ENCODE assay signal across 20 mouse cellular contexts in the genomic region with DNA sequence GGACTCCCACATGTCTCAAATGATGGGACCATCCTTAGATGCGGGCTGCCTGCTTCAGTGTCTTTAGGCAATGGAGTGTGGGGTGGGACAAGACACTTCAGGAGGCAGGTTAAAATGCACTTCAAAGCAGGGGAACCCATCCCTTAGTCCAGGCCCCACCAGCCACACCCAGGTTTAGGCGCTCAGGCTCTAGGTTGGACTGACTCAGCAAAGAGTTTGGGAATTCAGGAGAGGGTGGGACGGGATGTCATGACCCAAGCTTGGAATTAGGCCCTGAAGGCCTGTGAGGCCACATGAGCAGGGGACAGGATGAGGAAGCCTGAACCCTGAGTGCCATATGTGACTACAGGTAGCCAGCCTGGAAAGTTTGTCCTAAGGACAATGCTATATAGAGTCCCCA.
DNase-seq lines count a peak whose midpoint lies in the region; ATAC-seq and TF ChIP-seq lines count a peak whose summit lies in the region.
"Had no signal": no experiment of that assay in that cellular context is flagged by ENCODE, and none has a peak within 500 bp of the region (broad histone marks: within the 10 kb centered on the region; RNA-seq: fewer than 3 reads in every experiment).

No protein-coding gene starts in this region.

- peaks cover 99% of the 10 kb centered on the region for H3K36me3 ChIP-seq in E14TG2a.4 (ENCODE audit: insufficient read depth, low read length)
- H3K36me3 ChIP-seq in ES-Bruce4 (ENCODE audit: control insufficient read depth, insufficient read depth, low read length, poor library complexity, severe bottlenecking): no peaks in the 10 kb centered on the region
- peaks cover 17% of the 10 kb centered on the region for H3K36me3 ChIP-seq in ES-E14 (ENCODE audit: control insufficient read depth, insufficient read depth, low read length, poor library complexity, severe bottlenecking)
- no peaks in the 10 kb centered on the region for H3K36me3 ChIP-seq in intestine, embryonic 16.5 days (ENCODE audit: control insufficient read depth, insufficient read depth, low read length)
- H3K36me3 ChIP-seq: embryonic facial prominence, embryonic 10.5 days; embryonic facial prominence, embryonic 12.5 days; forebrain, embryonic 10.5 days; forebrain, embryonic 12.5 days had no signal

- TF ChIP-seq POLR2A in ES-Bruce4 (IDR thresholded peaks at IDR 0.05; ENCODE audit: insufficient read depth, low read length): no peak

- peaks cover 95% of the 10 kb centered on the region for H3K4me1 ChIP-seq in E14TG2a.4 (replicated peaks; ENCODE audit: low read depth, low read length)
- H3K4me1 ChIP-seq in ES-Bruce4 (ENCODE audit: control insufficient read depth, insufficient read depth, low read length): peaks cover 8% of the 10 kb centered on the region
- H3K4me1 ChIP-seq in ES-E14 (ENCODE audit: control insufficient read depth in 2 of 2, insufficient read depth in 2 of 2, low read length in 2 of 2, poor library complexity in 1 of 2): peaks cover 7 to 21% of the 10 kb centered on the region in 2 experiments; a peak in 3 of 4 replicates
- H3K4me1 ChIP-seq in intestine, embryonic 16.5 days (ENCODE audit: control insufficient read depth, insufficient read depth, low read length): no peaks in the 10 kb centered on the region

- ATAC-seq in intestine, embryonic 16.5 days: no peak
- ATAC-seq: forebrain, embryonic 14.5 days; forebrain, embryonic 16.5 days had no signal

- H3K9ac ChIP-seq in ES-Bruce4 (ENCODE audit: low read depth, poor library complexity, severe bottlenecking): no peak overlapping the region
- H3K9ac ChIP-seq in ES-E14 (ENCODE audit: insufficient read depth, low read depth, low read length, poor library complexity, severe bottlenecking): no peak overlapping the region
- no peak overlapping the region for H3K9ac ChIP-seq in intestine, embryonic 16.5 days (ENCODE audit: low read depth, low read length)
- H3K9ac ChIP-seq: embryonic facial prominence, embryonic 12.5 days; forebrain, embryonic 12.5 days had no signal

- no peaks in the 10 kb centered on the region for H3K27me3 ChIP-seq in E14TG2a.4 (ENCODE audit: insufficient read depth, low read length)
- no peaks in the 10 kb centered on the region for H3K27me3 ChIP-seq in ES-Bruce4 (ENCODE audit: control insufficient read depth, insufficient read depth, low read length, poor library complexity, severe bottlenecking)
- 0 out of 2 replicates have a peak, but pooled peaks cover 2% of the 10 kb centered on the region for H3K27me3 ChIP-seq in intestine, embryonic 16.5 days (replicated peaks; ENCODE audit: control insufficient read depth, insufficient read depth, low read length)

- H3K9me3 ChIP-seq in E14TG2a.4 (ENCODE audit: low read length) (no peaks in the 10 kb centered on the region), ES-Bruce4 (replicated peaks; ENCODE audit: control insufficient read depth, insufficient read depth, low read length, poor library complexity, severe bottlenecking) (no peaks in the 10 kb centered on the region), ES-E14 (ENCODE audit: control insufficient read depth, insufficient read depth, low read depth, low read length) (no peaks in the 10 kb centered on the region)
- no peaks in the 10 kb centered on the region for H3K9me3 ChIP-seq in intestine, embryonic 16.5 days (ENCODE audit: control insufficient read depth, low read length)
- H3K9me3 ChIP-seq: embryonic facial prominence, embryonic 10.5 days; embryonic facial prominence, embryonic 12.5 days; forebrain, embryonic 10.5 days; forebrain, embryonic 12.5 days had no signal

- H3K27ac ChIP-seq in ES-Bruce4 (ENCODE audit: insufficient read depth, low read length): 0 out of 2 replicates have a peak overlapping the region, but pooled peaks have one; percentile 5
- no peak overlapping the region for H3K27ac ChIP-seq in ES-E14 (ENCODE audit: insufficient read depth, low read depth, low read length, poor library complexity, severe bottlenecking)
- no peak overlapping the region for H3K27ac ChIP-seq in intestine, embryonic 16.5 days (ENCODE audit: low read length)
- H3K27ac ChIP-seq: embryonic facial prominence, embryonic 10.5 days; embryonic facial prominence, embryonic 12.5 days; forebrain, embryonic 12.5 days had no signal

- TF ChIP-seq EP300 in ES-Bruce4 (IDR thresholded peaks at IDR 0.05; ENCODE audit: insufficient read depth, low read depth, low read length): peak; percentile 84; the same call in 1 of the 2 replicates

- in situ Hi-C loops in ES-E14 (cut with MboI; ENCODE audit: low sequenced_read_pairs in 2 of 2, unreplicated experiment in 2 of 2): loop anchor here in 1 of 2 experiments (25.0 kb wide), 1 partner anchor 107 kb away; no protein-coding TSS in a partner anchor

- no peak for DNase-seq in ES-E14 (ENCODE audit: low read depth, low spot score)
- DNase-seq in ZHBTc4 (ENCODE audit: low read depth, low spot score): peak; percentile 78
- DNase-seq in adrenal gland, postnatal 36 days: no peak
- DNase-seq in cerebellum, postnatal 36 days: no peak
- DNase-seq: adrenal gland, adult 2 months; adrenal gland, postnatal 10 days; adrenal gland, postnatal 25 days; cerebellum, adult 11-12 months; cerebellum, adult 2 months; cerebellum, adult 9-10 months; cerebellum, postnatal 14 days had no signal

- no peak overlapping the region for H3K4me2 ChIP-seq in intestine, embryonic 16.5 days (ENCODE audit: low read depth, low read length)
- H3K4me2 ChIP-seq: embryonic facial prominence, embryonic 12.5 days; forebrain, embryonic 12.5 days had no signal

- TF ChIP-seq CTCF in E14TG2a.4 (conservative IDR thresholded peaks at IDR 0.05; ENCODE audit: low read length) (no peak), ES-Bruce4 (IDR thresholded peaks at IDR 0.05; ENCODE audit: low read depth, low read length) (no peak)

- 87% methylated on average over 3 of the region's 3 CpGs for WGBS in intestine, embryonic 16.5 days

- H3K4me3 ChIP-seq in E14TG2a.4 (replicated peaks; ENCODE audit: low read length): peak overlapping the region; percentile 43
- H3K4me3 ChIP-seq in ES-Bruce4 (ENCODE audit: low read depth, low read length): no peak overlapping the region
- no peak overlapping the region for H3K4me3 ChIP-seq in ES-E14 (ENCODE audit: insufficient read depth in 1 of 2, low read depth in 1 of 2, low read length in 2 of 2, poor library complexity in 1 of 2, severe bottlenecking in 1 of 2)
- no peak overlapping the region for H3K4me3 ChIP-seq in intestine, embryonic 16.5 days (ENCODE audit: low read length)
- H3K4me3 ChIP-seq: embryonic facial prominence, embryonic 10.5 days; embryonic facial prominence, embryonic 12.5 days; forebrain, embryonic 10.5 days; forebrain, embryonic 12.5 days had no signal

TF ChIP-seq in ES-E14, 5 proteins besides CTCF, POLR2A, EP300 and RAD21:
- 0 out of 2 replicates have a peak, but pooled peaks have one; percentile 39 for TF ChIP-seq MAFK (IDR thresholded peaks at IDR 0.05; ENCODE audit: insufficient read depth, low read depth, low read length)
- TF ChIP-seq HCFC1 (IDR thresholded peaks at IDR 0.05; ENCODE audit: borderline replicate concordance, insufficient read depth, low read length): no peak
